In genomic region chr3:89378394-89379067, GRCm38 (mm10) we compare ENCODE assay signal across 9 mouse cellular contexts. TPM values are rescaled to one million over a fixed set of nuclear protein-coding genes. Genes with fewer than 3 reads are reported as not detected.
A peak's percentile ranks its signal among the peaks of the same experiment; 100 is the strongest.
DNase-seq lines count a peak whose midpoint lies in the region; ATAC-seq and TF ChIP-seq lines count a peak whose summit lies in the region.
"Had no signal": no experiment of that assay in that cellular context is flagged by ENCODE, and none has a peak within 500 bp of the region (broad histone marks: within the 10 kb centered on the region; RNA-seq: fewer than 3 reads in every experiment).

No protein-coding gene starts in this region.

- DNase-seq in brain, adult 2 months (ENCODE audit: low read depth, low spot score): peak; percentile 87
- DNase-seq in lung, adult 2 months: peak; percentile 73
- DNase-seq in thymus, adult 2 months: peak; percentile 65

- ATAC-seq in heart, embryonic 12.5 days (ENCODE audit: insufficient number of reproducible peaks, low FRiP score): peak; percentile 85
- ATAC-seq in kidney, embryonic 16.5 days (ENCODE audit: low FRiP score, low TSS enrichment): peak; percentile 92
- peak; percentile 57 for ATAC-seq in neutrophil, adult 5-6 weeks (ENCODE audit: extremely low read depth, insufficient number of reproducible peaks, low FRiP score, poor library complexity, severe bottlenecking)

- no peaks in the 10 kb centered on the region for H3K9me3 ChIP-seq in E14TG2a.4 (ENCODE audit: low read length)
- no peaks in the 10 kb centered on the region for H3K9me3 ChIP-seq in erythroblast, embryonic 14.5 days (ENCODE audit: control insufficient read depth, low read length)
- no peaks in the 10 kb centered on the region for H3K9me3 ChIP-seq in heart, embryonic 12.5 days (replicated peaks)
- no peaks in the 10 kb centered on the region for H3K9me3 ChIP-seq in kidney, embryonic 16.5 days (ENCODE audit: low read length)

- H3K4me1 ChIP-seq in E14TG2a.4 (replicated peaks; ENCODE audit: low read depth, low read length): peaks cover 90% of the 10 kb centered on the region
- H3K4me1 ChIP-seq in erythroblast, embryonic 14.5 days (ENCODE audit: control insufficient read depth): peaks cover 13% of the 10 kb centered on the region
- peaks cover 20% of the 10 kb centered on the region for H3K4me1 ChIP-seq in heart, embryonic 12.5 days (replicated peaks)
- H3K4me1 ChIP-seq in kidney, embryonic 16.5 days (ENCODE audit: insufficient read depth, low read length): peaks cover 13% of the 10 kb centered on the region
- H3K4me1 ChIP-seq in lung, adult 2 months (ENCODE audit: control insufficient read depth, insufficient read depth, low read length): peaks cover 8% of the 10 kb centered on the region
- peaks cover 33% of the 10 kb centered on the region for H3K4me1 ChIP-seq in thymus, adult 2 months (replicated peaks; ENCODE audit: control insufficient read depth, insufficient read depth, low read length)

- H3K4me2 ChIP-seq in heart, embryonic 12.5 days: peak overlapping the region; percentile 81
- peak overlapping the region; percentile 62 for H3K4me2 ChIP-seq in kidney, embryonic 16.5 days (replicated peaks; ENCODE audit: low read depth, low read length)

- H3K36me3 ChIP-seq in E14TG2a.4 (ENCODE audit: insufficient read depth, low read length): peaks cover 18% of the 10 kb centered on the region
- peaks cover 14% of the 10 kb centered on the region for H3K36me3 ChIP-seq in erythroblast, embryonic 14.5 days (ENCODE audit: control insufficient read depth)
- H3K36me3 ChIP-seq in heart, embryonic 12.5 days: peaks cover 23% of the 10 kb centered on the region
- peaks cover 12% of the 10 kb centered on the region; the same call in 1 of the 2 replicates for H3K36me3 ChIP-seq in kidney, embryonic 16.5 days (ENCODE audit: insufficient read depth, low read length)
- H3K36me3 ChIP-seq in thymus, adult 2 months (ENCODE audit: control insufficient read depth, insufficient read depth, low read length): no peaks in the 10 kb centered on the region

- TF ChIP-seq POLR2A in lung, adult 2 months (IDR thresholded peaks at IDR 0.05; ENCODE audit: borderline replicate concordance, extremely low read depth, low read depth, low read length): peak; percentile 16; the same call in 1 of the 2 replicates
- TF ChIP-seq POLR2A in thymus, adult 2 months (IDR thresholded peaks at IDR 0.05; ENCODE audit: control insufficient read depth, extremely low read depth, insufficient read depth, low read length, poor library complexity): no peak

- H3K4me3 ChIP-seq in E14TG2a.4 (replicated peaks; ENCODE audit: low read length): peak overlapping the region; percentile 78
- H3K4me3 ChIP-seq in erythroblast, embryonic 14.5 days (replicated peaks): peak overlapping the region; percentile 39
- H3K4me3 ChIP-seq in heart, embryonic 12.5 days: peak overlapping the region; percentile 59
- H3K4me3 ChIP-seq in kidney, embryonic 16.5 days (ENCODE audit: low read length): peak overlapping the region; percentile 54
- peak overlapping the region; percentile 45 for H3K4me3 ChIP-seq in lung, adult 2 months (replicated peaks; ENCODE audit: extremely low read depth, low read depth, low read length)
- peak overlapping the region; percentile 15; the same call in 1 of the 2 replicates for H3K4me3 ChIP-seq in thymus, adult 2 months (ENCODE audit: control insufficient read depth, insufficient read depth, low read length)

- H3K9ac ChIP-seq in heart, embryonic 12.5 days: peak overlapping the region; percentile 74
- peak overlapping the region; percentile 72 for H3K9ac ChIP-seq in kidney, embryonic 16.5 days (replicated peaks; ENCODE audit: low read length)

- 3% methylated on average over 29 of the region's 29 CpGs for WGBS in heart, embryonic 12.5 days
- WGBS in kidney, embryonic 16.5 days: under 1% methylated on average over 28 of the region's 29 CpGs
- WGBS in lung, adult 2 months: 7% methylated on average over 28 of the region's 29 CpGs
- 5% methylated on average over 29 of the region's 29 CpGs for WGBS in thymus, adult 2 months

- 0 out of 2 replicates have a peak overlapping the region, but pooled peaks have one; percentile 1 for H3K27ac ChIP-seq in heart, embryonic 12.5 days (ENCODE audit: poor library complexity, severe bottlenecking)
- peak overlapping the region; percentile 51 for H3K27ac ChIP-seq in kidney, embryonic 16.5 days (ENCODE audit: low read length)
- H3K27ac ChIP-seq in thymus, adult 2 months (ENCODE audit: control insufficient read depth, insufficient read depth, low read length): no peak overlapping the region

- TF ChIP-seq CTCF in E14TG2a.4 (conservative IDR thresholded peaks at IDR 0.05; ENCODE audit: low read length): peak; percentile 87
- TF ChIP-seq CTCF in lung, adult 2 months (IDR thresholded peaks at IDR 0.05; ENCODE audit: insufficient read depth, low read length): peak; percentile 79
- peak; percentile 96 for TF ChIP-seq CTCF in thymus, adult 2 months (IDR thresholded peaks at IDR 0.05; ENCODE audit: borderline replicate concordance, control insufficient read depth, extremely low read depth, insufficient read depth, low read length, poor library complexity)

- H3K27me3 ChIP-seq in E14TG2a.4 (ENCODE audit: insufficient read depth, low read length): peaks cover 22% of the 10 kb centered on the region
- no peaks in the 10 kb centered on the region for H3K27me3 ChIP-seq in erythroblast, embryonic 14.5 days (ENCODE audit: control insufficient read depth)
- H3K27me3 ChIP-seq in heart, embryonic 12.5 days (replicated peaks): no peaks in the 10 kb centered on the region
- no peaks in the 10 kb centered on the region for H3K27me3 ChIP-seq in kidney, embryonic 16.5 days (ENCODE audit: insufficient read depth, low read length)
- no peaks in the 10 kb centered on the region; the same call in 1 of the 2 replicates for H3K27me3 ChIP-seq in thymus, adult 2 months (ENCODE audit: control insufficient read depth, insufficient read depth, low read length)

RNA-seq across cellular contexts. Expression of gene Dcst1, which starts 13.5 kb away (rescaled TPM):
- polyA plus RNA-seq in erythroblast, embryonic 14.5 days (2012): 0.10 TPM in 1 of 2 replicates, not detected in the other
- 0.09 TPM in 1 of 2 replicates, not detected in the other for polyA plus RNA-seq in heart, embryonic 12.5 days (2016; fragmentation: Nextera tagmentation; extraction: Ambion mirVana)
- polyA plus RNA-seq in kidney, embryonic 16.5 days (2015; fragmentation: Nextera tagmentation; extraction: Ambion mirVana): 2.9 and 3.3 TPM in 2 replicates
- 0.06 TPM in 1 of 2 replicates, not detected in the other for polyA plus RNA-seq in lung, adult 2 months (2012; rRNA removed)
- not detected in 2 replicates for total RNA-seq in neutrophil, adult 5-6 weeks (2017)
- 0.24 and 0.32 TPM in 2 replicates for polyA plus RNA-seq in thymus, adult 2 months (2012; rRNA removed)

RNA-seq across cellular contexts. Expression of gene Zbtb7b, which starts 16.0 kb away (rescaled TPM):
- polyA plus RNA-seq in erythroblast, embryonic 14.5 days (2012): 0.38 and 0.46 TPM in 2 replicates
- polyA plus RNA-seq in heart, embryonic 12.5 days (2016; fragmentation: Nextera tagmentation; extraction: Ambion mirVana): 1.6 and 1.8 TPM in 2 replicates
- polyA plus RNA-seq in kidney, embryonic 16.5 days (2015; fragmentation: Nextera tagmentation; extraction: Ambion mirVana): 3.3 and 3.5 TPM in 2 replicates
- polyA plus RNA-seq in lung, adult 2 months (2012; rRNA removed): 63.0 and 64.0 TPM in 2 replicates
- total RNA-seq in neutrophil, adult 5-6 weeks (2017): 90.9 and 120 TPM in 2 replicates
- polyA plus RNA-seq in thymus, adult 2 months (2012; rRNA removed): 59.8 and 64.9 TPM in 2 replicates

RNA-seq across cellular contexts. Expression of gene Dcst2, which starts 16.8 kb away (rescaled TPM):
- not detected in 2 replicates for polyA plus RNA-seq in erythroblast, embryonic 14.5 days (2012)
- not detected in 2 replicates for polyA plus RNA-seq in heart, embryonic 12.5 days (2016; fragmentation: Nextera tagmentation; extraction: Ambion mirVana)
- 0.32 and 0.35 TPM in 2 replicates for polyA plus RNA-seq in kidney, embryonic 16.5 days (2015; fragmentation: Nextera tagmentation; extraction: Ambion mirVana)
- 0.28 and 0.31 TPM in 2 replicates for polyA plus RNA-seq in lung, adult 2 months (2012; rRNA removed)
- not detected in 2 replicates for total RNA-seq in neutrophil, adult 5-6 weeks (2017)
- polyA plus RNA-seq in thymus, adult 2 months (2012; rRNA removed): 0.36 and 0.50 TPM in 2 replicates

RNA-seq across cellular contexts. Expression of gene Lenep, which starts 24.1 kb away (rescaled TPM):
- polyA plus RNA-seq in erythroblast, embryonic 14.5 days (2012): 0.04 TPM in 1 of 2 replicates, not detected in the other
- 0.54 TPM in 1 of 2 replicates, not detected in the other for polyA plus RNA-seq in heart, embryonic 12.5 days (2016; fragmentation: Nextera tagmentation; extraction: Ambion mirVana)
- 0.18 and 1.3 TPM in 2 replicates for polyA plus RNA-seq in kidney, embryonic 16.5 days (2015; fragmentation: Nextera tagmentation; extraction: Ambion mirVana)
- 0.45 and 1.5 TPM in 2 replicates for polyA plus RNA-seq in lung, adult 2 months (2012; rRNA removed)
- 2.2 and 5.7 TPM in 2 replicates for total RNA-seq in neutrophil, adult 5-6 weeks (2017)
- 0.66 TPM in 1 of 2 replicates, not detected in the other for polyA plus RNA-seq in thymus, adult 2 months (2012; rRNA removed)
- polyA plus RNA-seq: large intestine, adult 2 months had no signal

RNA-seq across cellular contexts. Expression of gene Adam15, which starts 28.7 kb away (rescaled TPM):
- polyA plus RNA-seq in erythroblast, embryonic 14.5 days (2012): 0.50 and 0.70 TPM in 2 replicates
- polyA plus RNA-seq in heart, embryonic 12.5 days (2016; fragmentation: Nextera tagmentation; extraction: Ambion mirVana): 47.2 and 55.5 TPM in 2 replicates
- 107 and 108 TPM in 2 replicates for polyA plus RNA-seq in kidney, embryonic 16.5 days (2015; fragmentation: Nextera tagmentation; extraction: Ambion mirVana)
- polyA plus RNA-seq in lung, adult 2 months (2012; rRNA removed): 190 and 225 TPM in 2 replicates
- 28.9 and 55.5 TPM in 2 replicates for total RNA-seq in neutrophil, adult 5-6 weeks (2017)
- polyA plus RNA-seq in thymus, adult 2 months (2012; rRNA removed): 38.7 and 49.6 TPM in 2 replicates

Comparison
In these comparisons a context has a peak if more than half of its experiments do, and no peak if none do; other contexts are left out.
1. H3K4me3 ChIP-seq: peak in every context shown above with its lines; median percentile 78 in E14TG2a.4; 59 in heart, embryonic 12.5 days; 54 in kidney, embryonic 16.5 days; 45 in lung, adult 2 months; 39 in erythroblast, embryonic 14.5 days; 15 in thymus, adult 2 months.
2. RNA of gene Zbtb7b, which starts 16.0 kb away (polyA plus RNA-seq): 59.8 to 64.9 TPM in thymus, adult 2 months and 63.0 to 64.0 TPM in lung, adult 2 months; 3.3 to 3.5 TPM in kidney, embryonic 16.5 days, 1.6 to 1.8 TPM in heart, embryonic 12.5 days and 0.38 to 0.46 TPM in erythroblast, embryonic 14.5 days; every median in the first group is over 10 times any median in the second.
3. Peak in every context shown above with its lines, with median percentiles within 50 percentile points of each other: CTCF ChIP-seq, DNase-seq and ATAC-seq.